Mouse (Mus musculus) heart, embryonic 11.5 days (tissue): Measurements from ENCODE around the gene Gch1. TPM values are rescaled to one million over a fixed set of nuclear protein-coding genes. Genes with fewer than 3 reads are reported as not detected.

Source experiments
- ATAC-seq: fragments of 200-750 bp; cut with Nextera tagmentation; replicated peaks from 2 replicates; pipeline ENCODE4 v1.8.0; 2017; ENCODE audit warnings: moderate library complexity; ENCODE audit not compliant: insufficient number of reproducible peaks, low FRiP score, low TSS enrichment
- H3K27ac ChIP-seq: fragments of 300-500 bp; sonication (generic); 2 replicates; pipeline ENCODE4 v1.5.1; 2014; ENCODE audit warnings: mild to moderate bottlenecking, low read depth, low read length
- H3K27me3 ChIP-seq: fragments of 300-500 bp; sonication (generic); 2 replicates; pipeline ENCODE4 v1.6.1; 2014; ENCODE audit warnings: mild to moderate bottlenecking, low read length, mixed read lengths; ENCODE audit not compliant: control insufficient read depth, insufficient read depth
- H3K36me3 ChIP-seq: fragments of 300-500 bp; sonication (generic); 2 replicates; pipeline ENCODE4 v1.6.1; 2014; ENCODE audit warnings: mild to moderate bottlenecking, low read length, moderate library complexity, mixed read lengths; ENCODE audit not compliant: control insufficient read depth, insufficient read depth
- H3K4me1 ChIP-seq: fragments of 300-500 bp; sonication (generic); 2 replicates; pipeline ENCODE4 v1.6.1; 2014; ENCODE audit warnings: low read length; ENCODE audit not compliant: control insufficient read depth, insufficient read depth
- H3K4me2 ChIP-seq: fragments of 300-500 bp; sonication (generic); 2 replicates; pipeline ENCODE4 v1.6.1; 2014; ENCODE audit warnings: mild to moderate bottlenecking, moderate library complexity
- H3K4me3 ChIP-seq: fragments of 300-500 bp; sonication (generic); 2 replicates; pipeline ENCODE4 v1.5.1; 2014; ENCODE audit warnings: low read depth, low read length
- H3K9ac ChIP-seq: fragments of 300-500 bp; sonication (generic); 2 replicates; pipeline ENCODE4 v1.6.1; 2014; ENCODE audit warnings: mild to moderate bottlenecking, low read depth, low read length, moderate library complexity
- H3K9me3 ChIP-seq: fragments of 300-500 bp; sonication (generic); replicated peaks from 2 replicates; pipeline ENCODE4 v1.6.1; 2016; ENCODE audit warnings: low read length; ENCODE audit not compliant: control insufficient read depth
- whole genome bisulfite sequencing: fragments of 180-500 bp; shearing (Covaris S2); extraction: QIAGEN DNeasy Blood & Tissue Kit; methylation state at CpG from one replicate; pipeline ENCODE4 v1.1.7; 2014; ENCODE audit not compliant: insufficient replicate concordance; 5-methylcytosine and 5-hydroxymethylcytosine counted together
- polyA plus RNA-seq: library from polyadenylated mRNA; unstranded; fragments of >200 nt; fragmentation: Nextera tagmentation; extraction: Ambion mirVana; gene quantifications from 2 replicates; pipeline ENCODE4 v1.2.1, GENCODE M21; 2014

The Gch1 gene
- polyA plus RNA-seq, 1 experiment from 2014 or later, result 7.5 TPM

DNA sequence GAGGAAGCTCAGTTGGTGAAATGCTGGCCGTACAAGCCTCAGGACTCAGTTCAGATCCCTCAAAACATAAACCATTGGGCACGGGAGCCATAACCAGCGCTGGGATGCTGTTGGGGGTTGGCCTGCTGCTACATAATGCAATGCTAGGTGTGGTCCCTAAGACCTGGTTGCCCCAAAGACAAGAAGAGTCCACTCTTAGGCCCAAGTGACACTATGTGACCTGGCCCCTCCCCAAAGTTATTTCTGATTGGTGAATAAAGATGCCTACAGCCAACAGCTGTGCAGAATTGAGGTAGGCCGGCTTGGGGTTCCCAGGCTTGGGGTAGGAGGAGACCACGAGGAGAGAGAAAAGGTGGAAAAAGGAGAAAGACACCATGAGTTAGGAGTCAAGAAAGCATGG, 10.4 kb downstream of the Gch1 start:
- no peaks in the 10 kb centered on the region for H3K4me1 ChIP-seq
- no peaks in the 10 kb centered on the region for H3K36me3 ChIP-seq
- H3K9me3 ChIP-seq, result no peaks in the 10 kb centered on the region
- no peak overlapping the region for H3K27ac ChIP-seq
- no peaks in the 10 kb centered on the region for H3K27me3 ChIP-seq
- WGBS, result 88% methylated on average over 5 of the region's 5 CpGs
- ATAC-seq, result no peak
- no peak overlapping the region for H3K9ac ChIP-seq
- H3K4me2 ChIP-seq, result no peak overlapping the region
- no peak overlapping the region for H3K4me3 ChIP-seq

DNA sequence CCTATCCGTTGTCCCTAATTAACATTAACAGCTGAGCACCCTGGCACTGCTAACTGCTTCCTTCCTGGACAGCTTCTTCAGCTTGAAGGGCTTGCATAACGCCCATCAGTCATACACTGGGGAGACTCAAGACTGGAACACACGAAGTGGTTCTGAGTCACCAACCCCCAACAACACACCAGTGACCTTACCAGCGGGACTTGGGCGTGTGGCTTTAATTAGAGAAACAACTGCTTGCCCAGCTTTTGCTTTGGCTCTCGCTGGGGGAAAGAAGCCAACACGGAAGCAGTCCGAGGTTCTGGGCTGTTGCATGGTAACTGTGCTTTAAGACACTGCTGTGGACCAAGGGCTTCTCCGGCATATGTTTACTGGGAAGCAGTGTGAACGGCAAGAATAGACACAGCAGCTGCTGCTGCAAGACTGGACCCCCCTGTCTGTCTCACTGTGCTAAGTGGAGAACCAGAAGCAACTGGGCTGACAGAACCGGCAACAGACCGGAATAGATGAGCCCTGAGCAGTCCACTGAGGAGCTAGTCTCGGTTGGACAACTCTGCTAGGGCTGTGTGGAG, 11.3 kb downstream of the Gch1 start:
- no peaks in the 10 kb centered on the region for H3K27me3 ChIP-seq
- no peak overlapping the region for H3K9ac ChIP-seq
- no peak overlapping the region for H3K27ac ChIP-seq
- no peak for ATAC-seq
- no peaks in the 10 kb centered on the region for H3K36me3 ChIP-seq
- H3K4me3 ChIP-seq, result no peak overlapping the region
- no peak overlapping the region for H3K4me2 ChIP-seq
- WGBS, result 59% methylated on average over 13 of the region's 13 CpGs
- no peaks in the 10 kb centered on the region for H3K4me1 ChIP-seq
- no peaks in the 10 kb centered on the region for H3K9me3 ChIP-seq

DNA sequence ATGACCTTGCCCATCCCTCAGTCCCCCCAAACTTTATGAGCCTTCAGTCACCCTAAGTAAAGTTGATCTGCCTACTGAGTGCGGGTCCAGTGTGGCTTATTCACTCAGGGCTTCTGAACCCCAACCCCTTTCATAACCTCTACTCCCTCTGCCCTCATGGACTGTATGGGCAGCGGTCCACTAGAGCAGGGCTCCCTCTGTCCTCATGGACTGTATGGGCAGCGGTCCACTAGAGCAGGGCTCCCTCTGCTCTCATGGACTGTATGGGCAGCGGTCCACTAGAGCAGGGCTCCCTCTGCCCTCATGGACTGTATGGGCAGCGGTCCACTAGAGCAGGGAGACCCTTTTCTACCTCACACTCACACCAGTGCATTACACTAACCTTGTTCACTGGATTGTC, 13.0 kb downstream of the Gch1 start:
- Histone ChIP-seq H3K4me2 (no peak overlapping the region), H3K4me1 (no peaks in the 10 kb centered on the region), H3K9me3 (no peaks in the 10 kb centered on the region), H3K4me3 (no peak overlapping the region), H3K9ac (no peak overlapping the region), H3K27ac (no peak overlapping the region), H3K27me3 (no peaks in the 10 kb centered on the region), H3K36me3 (no peaks in the 10 kb centered on the region)
- WGBS, result 88% methylated on average over 5 of the region's 5 CpGs
- ATAC-seq, result no peak

DNA sequence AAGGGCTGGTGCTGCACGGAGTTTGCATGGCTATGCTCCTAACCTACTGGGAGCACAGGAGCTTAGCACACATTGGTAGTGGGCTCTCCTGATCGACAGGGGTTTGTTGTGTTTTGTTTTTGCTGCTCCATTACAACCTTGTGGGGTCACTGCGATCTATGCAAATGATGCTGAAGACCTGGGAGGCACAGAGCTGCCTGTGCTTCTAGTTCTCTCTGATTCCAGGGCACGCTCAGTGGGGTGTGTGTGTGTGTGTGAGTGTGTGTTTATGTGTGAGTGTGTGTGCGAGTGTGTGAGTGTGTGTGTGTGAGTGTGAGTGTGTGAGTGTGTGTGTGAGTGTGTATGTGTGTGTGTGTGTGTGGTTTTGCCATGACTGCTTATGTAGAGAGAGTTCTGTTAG, 14.1 kb downstream of the Gch1 start:
- ATAC-seq, result no peak
- Histone ChIP-seq H3K4me2 (no peak overlapping the region), H3K4me1 (no peaks in the 10 kb centered on the region), H3K36me3 (no peaks in the 10 kb centered on the region), H3K4me3 (no peak overlapping the region), H3K9me3 (no peaks in the 10 kb centered on the region), H3K9ac (no peak overlapping the region), H3K27me3 (no peaks in the 10 kb centered on the region), H3K27ac (no peak overlapping the region)
- 74% methylated on average over 5 of the region's 5 CpGs for WGBS

DNA sequence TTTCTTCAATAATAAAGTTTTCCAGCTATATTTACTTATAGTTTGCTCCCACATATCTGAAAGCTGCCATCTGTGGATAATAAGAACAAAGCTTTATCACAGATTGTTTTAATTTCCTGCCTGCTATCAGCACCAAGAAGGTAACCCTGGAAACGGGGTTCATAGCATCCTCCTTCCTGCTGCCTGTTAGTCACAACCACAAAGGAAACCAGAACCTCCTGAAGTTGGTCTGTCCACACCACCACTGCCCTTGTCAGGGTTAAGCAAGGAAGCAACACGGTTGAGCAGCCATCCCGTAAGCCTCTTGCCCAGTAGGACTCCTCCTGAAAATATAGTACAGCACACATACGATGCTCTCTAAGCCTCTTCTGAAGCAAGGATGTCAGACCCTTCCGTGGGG, 17.1 kb downstream of the Gch1 start:
- Histone ChIP-seq H3K9ac (no peak overlapping the region), H3K4me1 (peaks cover 5% of the 10 kb centered on the region), H3K27ac (no peak overlapping the region), H3K4me3 (no peak overlapping the region), H3K4me2 (no peak overlapping the region), H3K9me3 (no peaks in the 10 kb centered on the region), H3K36me3 (no peaks in the 10 kb centered on the region), H3K27me3 (no peaks in the 10 kb centered on the region)
- WGBS, result 67% methylated on average over 5 of the region's 5 CpGs
- ATAC-seq, result no peak

DNA sequence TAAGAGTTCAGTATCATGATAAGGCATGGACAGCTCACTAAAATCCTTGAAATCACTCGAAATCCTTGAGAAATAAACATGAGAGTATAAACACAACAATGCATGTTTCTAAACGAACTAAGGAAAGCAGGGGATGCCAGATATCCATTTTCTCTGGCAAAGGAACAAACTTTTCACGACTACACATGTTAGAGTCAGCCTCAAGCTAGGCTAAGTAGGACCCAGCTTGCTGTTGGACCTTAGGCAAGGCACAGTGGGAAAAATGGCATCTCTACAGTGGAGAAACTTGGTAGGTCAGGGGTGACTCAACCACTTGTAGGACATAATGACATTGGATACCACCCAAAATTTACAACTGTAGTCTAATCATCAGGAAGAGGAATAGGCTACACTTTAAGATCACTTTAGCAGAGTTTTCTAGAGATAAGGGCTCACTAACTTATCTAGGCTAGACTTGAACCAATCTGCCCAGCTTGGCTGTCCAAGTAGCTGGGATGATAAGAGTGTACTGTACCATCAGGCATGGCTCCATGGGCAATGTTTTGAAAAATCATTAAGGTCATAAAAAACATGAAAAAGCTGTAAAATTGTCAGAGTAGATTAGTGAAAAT, 18.6 kb downstream of the Gch1 start:
- H3K4me3 ChIP-seq, result no peak overlapping the region
- H3K27me3 ChIP-seq, result no peaks in the 10 kb centered on the region
- no peak overlapping the region for H3K27ac ChIP-seq
- no peak overlapping the region for H3K9ac ChIP-seq
- peaks cover 5% of the 10 kb centered on the region for H3K4me1 ChIP-seq
- no peak for ATAC-seq
- no peaks in the 10 kb centered on the region for H3K36me3 ChIP-seq
- no peaks in the 10 kb centered on the region for H3K9me3 ChIP-seq
- H3K4me2 ChIP-seq, result no peak overlapping the region
- WGBS, result 68% methylated on average over 3 of the region's 3 CpGs

DNA sequence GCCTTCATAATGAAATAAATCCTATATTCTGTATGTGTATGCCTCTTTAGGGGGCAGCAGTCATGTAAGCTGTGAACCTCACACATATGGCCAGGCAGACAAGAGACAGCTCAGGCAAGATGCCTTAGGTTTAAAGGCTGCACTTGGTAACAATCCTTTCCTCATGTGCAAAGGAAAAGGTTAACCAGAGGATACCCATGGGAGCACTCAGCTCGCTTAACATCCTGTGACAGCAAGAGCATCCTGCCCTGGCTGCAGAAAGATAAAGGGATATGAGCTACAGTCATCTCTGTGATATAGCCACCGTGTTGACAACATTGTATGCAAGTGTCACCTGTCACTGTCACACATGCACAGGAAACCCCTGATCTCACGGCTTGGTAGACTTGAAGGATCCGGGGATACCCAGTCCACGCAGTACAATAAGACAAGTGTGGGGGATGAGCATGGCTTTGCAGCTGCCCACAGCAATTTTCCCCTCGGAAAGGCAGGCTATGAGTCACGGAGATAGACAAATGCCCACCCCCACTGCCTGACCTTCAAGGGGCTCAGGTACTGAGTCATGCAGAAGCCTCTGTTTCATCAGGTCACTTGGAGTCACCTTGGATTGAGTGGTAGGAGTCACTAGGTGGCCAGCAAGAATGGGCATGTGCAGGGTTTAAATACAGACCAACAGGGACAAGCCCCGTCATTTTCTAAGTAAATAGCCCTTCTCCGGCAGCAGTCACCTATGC, 19.4 kb downstream of the Gch1 start:
- H3K4me2 ChIP-seq, result no peak overlapping the region
- no peaks in the 10 kb centered on the region for H3K9me3 ChIP-seq
- WGBS, result 45% methylated on average over 9 of the region's 9 CpGs
- H3K27ac ChIP-seq, result no peak overlapping the region
- H3K27me3 ChIP-seq, result no peaks in the 10 kb centered on the region
- H3K4me3 ChIP-seq, result no peak overlapping the region
- H3K36me3 ChIP-seq, result no peaks in the 10 kb centered on the region
- peaks cover 5% of the 10 kb centered on the region for H3K4me1 ChIP-seq
- no peak overlapping the region for H3K9ac ChIP-seq
- ATAC-seq, result no peak

DNA sequence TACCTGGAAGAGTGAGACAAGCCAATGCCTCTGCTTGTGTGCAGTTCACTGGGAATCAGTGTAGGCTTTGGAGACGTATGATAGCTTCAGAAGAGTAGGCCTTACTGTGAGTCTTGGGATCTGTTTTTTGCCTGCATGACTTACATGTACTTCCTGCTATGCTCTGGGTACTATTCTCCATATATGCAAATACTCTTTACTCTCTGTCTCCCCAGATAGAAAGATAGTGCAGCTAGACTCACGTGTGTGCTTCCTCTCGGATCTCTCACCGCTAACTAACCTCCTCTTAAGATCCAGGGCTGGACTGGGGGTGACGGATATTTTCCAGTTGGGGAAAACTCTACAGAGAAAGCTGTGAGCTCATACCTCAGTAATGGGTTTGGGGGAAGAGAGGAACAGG, 23.5 kb downstream of the Gch1 start:
- Histone ChIP-seq H3K9me3 (no peaks in the 10 kb centered on the region), H3K27me3 (no peaks in the 10 kb centered on the region; the same call in 1 of the 2 replicates), H3K4me1 (peaks cover 5% of the 10 kb centered on the region), H3K4me3 (no peak overlapping the region), H3K27ac (no peak overlapping the region), H3K9ac (no peak overlapping the region), H3K4me2 (no peak overlapping the region), H3K36me3 (no peaks in the 10 kb centered on the region)
- ATAC-seq, result no peak
- 74% methylated on average over 5 of the region's 5 CpGs for WGBS

DNA sequence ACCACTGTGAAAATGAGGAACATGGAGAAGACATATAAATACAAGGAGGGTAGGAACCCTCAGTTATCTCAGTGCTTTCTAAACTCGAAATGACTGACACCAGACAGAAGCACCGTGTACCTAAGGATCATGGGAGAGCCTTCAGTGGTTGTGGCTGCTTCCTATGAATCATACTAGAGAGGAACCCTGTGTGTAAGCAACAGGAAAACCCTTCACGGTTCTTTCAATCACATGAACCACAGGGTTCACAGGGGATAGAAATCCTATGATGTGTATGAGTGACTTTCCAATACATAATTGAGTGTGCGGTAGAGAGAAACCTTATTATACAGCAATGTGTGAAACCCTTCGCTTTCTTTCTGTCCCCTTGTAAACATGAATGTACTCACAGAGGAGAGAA, 24.1 kb downstream of the Gch1 start:
- H3K4me3 ChIP-seq, result no peak overlapping the region
- 85% methylated on average over 5 of the region's 5 CpGs for WGBS
- H3K4me1 ChIP-seq, result peaks cover 6% of the 10 kb centered on the region
- no peaks in the 10 kb centered on the region; the same call in 1 of the 2 replicates for H3K27me3 ChIP-seq
- no peak for ATAC-seq
- H3K27ac ChIP-seq, result no peak overlapping the region
- no peak overlapping the region for H3K4me2 ChIP-seq
- no peaks in the 10 kb centered on the region for H3K9me3 ChIP-seq
- H3K36me3 ChIP-seq, result no peaks in the 10 kb centered on the region
- no peak overlapping the region for H3K9ac ChIP-seq
